Mouse (Mus musculus): Measurements from ENCODE around the gene Usp3. TPM values are rescaled to one million over a fixed set of nuclear protein-coding genes. Genes with fewer than 3 reads are reported as not detected.
A peak's percentile ranks its signal among the peaks of the same experiment; 100 is the strongest.

The Usp3 gene
- polyA plus RNA-seq, 1 experiment from 2014 or later: 42.7 TPM

DNA sequence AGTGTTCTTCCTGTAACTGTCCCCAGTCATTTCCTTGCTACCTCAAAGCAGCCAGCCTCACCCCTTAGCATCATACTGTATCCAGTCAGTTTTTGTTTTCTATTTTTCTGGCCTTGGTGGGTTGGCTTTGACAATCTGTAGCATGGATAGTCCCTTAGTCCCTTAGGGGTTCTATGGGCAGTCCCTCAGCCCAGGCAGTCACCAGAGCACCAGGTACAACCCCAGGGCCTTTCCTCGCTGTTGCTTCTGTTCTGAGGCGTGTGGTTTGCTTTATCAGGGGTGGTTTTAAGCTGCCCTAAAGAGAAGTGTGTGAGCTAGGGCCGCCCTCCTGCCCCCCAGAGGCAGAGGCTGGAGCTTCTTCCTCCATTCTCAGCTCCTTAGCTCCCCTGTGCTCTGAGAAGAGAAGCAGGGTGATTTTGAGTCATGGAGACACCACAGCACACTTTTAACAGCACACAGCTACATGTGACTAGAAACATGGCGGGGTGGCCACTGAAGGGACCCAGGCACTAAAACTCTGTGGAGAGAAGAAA, 89.0 kb downstream of the Usp3 start:
- Histone ChIP-seq H3K36me3 (ENCODE audit: control insufficient read depth, insufficient read depth) (peaks cover 23% of the 10 kb centered on the region), H3K27ac (ENCODE audit: low read length) (0 out of 2 replicates have a peak overlapping the region, but pooled peaks have one; percentile 29)
- 85% methylated on average over 4 of the region's 4 CpGs for WGBS

DNA sequence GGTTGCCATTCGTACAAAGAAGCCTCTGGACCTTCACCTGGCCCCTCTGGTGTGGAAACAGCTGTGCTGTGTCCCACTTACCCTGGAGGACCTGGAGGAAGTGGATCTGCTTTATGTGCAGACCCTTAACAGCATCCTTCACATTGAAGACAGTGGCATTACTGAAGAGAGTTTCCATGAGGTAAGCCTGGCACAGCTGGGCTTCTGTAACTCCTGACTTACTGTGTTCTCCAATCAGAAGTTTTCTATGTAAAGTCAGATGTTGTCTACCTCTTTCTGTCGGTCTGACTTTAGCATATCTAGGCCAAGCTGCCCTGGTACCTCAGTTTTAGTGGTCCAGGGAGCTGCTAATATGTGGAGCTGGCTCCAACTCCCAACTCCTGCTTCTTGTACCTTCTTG, 91.7 kb downstream of the Usp3 start:
- Histone ChIP-seq H3K36me3 (ENCODE audit: control insufficient read depth, insufficient read depth) (peaks cover 34% of the 10 kb centered on the region), H3K4me3 (ENCODE audit: low read length) (no peak overlapping the region), H3K27me3 (ENCODE audit: control insufficient read depth, insufficient read depth, low read length) (no peaks in the 10 kb centered on the region), H3K4me1 (ENCODE audit: control insufficient read depth, insufficient read depth, low read length) (no peaks in the 10 kb centered on the region), H3K9me3 (replicated peaks; ENCODE audit: control insufficient read depth, low read length) (no peaks in the 10 kb centered on the region), H3K9ac (ENCODE audit: low read length) (no peak overlapping the region), H3K27ac (ENCODE audit: low read length) (no peak overlapping the region), H3K4me2 (ENCODE audit: low read depth, low read length) (no peak overlapping the region)
- ATAC-seq (replicated peaks; ENCODE audit: extremely low read depth, insufficient read depth, low FRiP score): no peak
- 74% methylated on average over 2 of the region's 2 CpGs for WGBS

More for the DNA sequence above, 89.0 kb downstream of the Usp3 start:
- no peaks in the 10 kb centered on the region for H3K4me1 ChIP-seq (ENCODE audit: control insufficient read depth, insufficient read depth, low read length)
- no peak for ATAC-seq (replicated peaks; ENCODE audit: extremely low read depth, insufficient read depth, low FRiP score)
- H3K9ac ChIP-seq (ENCODE audit: low read length): no peak overlapping the region
- no peaks in the 10 kb centered on the region for H3K9me3 ChIP-seq (replicated peaks; ENCODE audit: control insufficient read depth, low read length)
- H3K4me3 ChIP-seq (ENCODE audit: low read length): no peak overlapping the region
- H3K4me2 ChIP-seq (ENCODE audit: low read depth, low read length): no peak overlapping the region
- no peaks in the 10 kb centered on the region for H3K27me3 ChIP-seq (ENCODE audit: control insufficient read depth, insufficient read depth, low read length)

DNA sequence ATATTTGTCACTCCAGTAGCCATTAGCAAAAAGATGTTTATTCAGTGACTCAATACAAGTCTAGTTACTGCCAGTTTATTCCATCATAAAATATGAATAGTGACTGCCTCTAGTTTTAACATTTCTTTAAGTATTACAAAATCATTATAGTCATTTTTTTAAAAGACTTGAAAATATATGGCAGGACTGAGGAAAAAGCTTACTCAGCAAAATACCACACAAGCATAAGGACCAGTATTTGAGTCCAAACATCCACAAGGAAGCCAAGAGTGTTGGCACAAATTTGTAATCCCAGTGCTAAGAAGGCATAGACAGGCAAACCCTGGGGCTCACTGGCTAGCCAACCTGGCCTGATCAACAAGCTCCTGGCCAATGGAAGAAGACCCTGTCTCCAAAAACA, 99.0 kb downstream of the Usp3 start:
- no peak for ATAC-seq (replicated peaks; ENCODE audit: extremely low read depth, insufficient read depth, low FRiP score)
- no peaks in the 10 kb centered on the region for H3K9me3 ChIP-seq (replicated peaks; ENCODE audit: control insufficient read depth, low read length)
- H3K27me3 ChIP-seq (ENCODE audit: control insufficient read depth, insufficient read depth, low read length): no peaks in the 10 kb centered on the region
- H3K36me3 ChIP-seq (ENCODE audit: control insufficient read depth, insufficient read depth): peaks cover 52% of the 10 kb centered on the region
- H3K4me1 ChIP-seq (ENCODE audit: control insufficient read depth, insufficient read depth, low read length): no peaks in the 10 kb centered on the region
- H3K27ac ChIP-seq (ENCODE audit: low read length): no peak overlapping the region
- H3K4me3 ChIP-seq (ENCODE audit: low read length): no peak overlapping the region
- no peak overlapping the region for H3K4me2 ChIP-seq (ENCODE audit: low read depth, low read length)
- H3K9ac ChIP-seq (ENCODE audit: low read length): no peak overlapping the region

DNA sequence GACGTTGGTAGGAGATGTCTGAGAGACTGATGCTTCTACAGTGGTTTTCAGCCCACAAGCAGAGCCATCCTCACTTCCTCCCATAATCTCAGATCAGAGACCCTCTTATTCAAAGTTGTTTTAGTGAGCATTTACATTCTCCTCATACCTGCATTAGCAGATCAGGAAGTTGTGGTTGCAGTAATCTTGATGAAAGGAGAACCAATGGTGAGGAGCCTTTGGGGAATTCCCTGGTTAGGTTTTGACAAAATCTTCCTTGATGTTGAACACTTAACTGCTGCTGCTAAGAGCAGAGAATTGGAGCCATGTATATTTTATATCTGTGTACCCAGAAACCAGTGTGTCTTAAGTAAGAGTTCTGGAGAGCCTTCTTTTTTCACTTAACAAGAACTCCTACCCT, 100.6 kb downstream of the Usp3 start:
- 93% methylated on average over 1 of the region's 1 CpGs for WGBS
- H3K27ac ChIP-seq (ENCODE audit: low read length): no peak overlapping the region
- peaks cover 57% of the 10 kb centered on the region for H3K36me3 ChIP-seq (ENCODE audit: control insufficient read depth, insufficient read depth)
- H3K9ac ChIP-seq (ENCODE audit: low read length): no peak overlapping the region
- no peak overlapping the region for H3K4me3 ChIP-seq (ENCODE audit: low read length)
- ATAC-seq (replicated peaks; ENCODE audit: extremely low read depth, insufficient read depth, low FRiP score): no peak
- no peaks in the 10 kb centered on the region for H3K27me3 ChIP-seq (ENCODE audit: control insufficient read depth, insufficient read depth, low read length)
- H3K9me3 ChIP-seq (replicated peaks; ENCODE audit: control insufficient read depth, low read length): no peaks in the 10 kb centered on the region
- H3K4me2 ChIP-seq (ENCODE audit: low read depth, low read length): no peak overlapping the region
- no peaks in the 10 kb centered on the region for H3K4me1 ChIP-seq (ENCODE audit: control insufficient read depth, insufficient read depth, low read length)

DNA sequence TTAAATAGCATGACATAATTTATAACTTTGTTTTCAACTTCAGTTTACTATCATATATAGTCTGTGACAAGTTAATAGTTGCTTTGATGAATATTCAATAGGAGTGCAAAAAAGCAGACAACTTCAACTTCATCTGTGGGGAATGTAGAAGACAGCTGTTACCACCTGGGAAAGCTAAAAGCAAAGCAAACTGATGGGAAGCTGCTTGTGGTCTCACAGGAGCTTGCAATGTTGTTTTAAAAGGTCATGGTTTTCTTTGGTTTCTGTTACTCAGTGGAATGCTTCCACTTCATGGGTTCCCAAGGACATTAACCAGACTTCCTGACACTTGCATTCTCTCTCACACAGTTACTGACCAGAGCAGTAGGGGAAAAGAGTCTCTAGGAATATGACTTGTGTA, 104.2 kb downstream of the Usp3 start:
- no peak for ATAC-seq (replicated peaks; ENCODE audit: extremely low read depth, insufficient read depth, low FRiP score)
- H3K4me1 ChIP-seq (ENCODE audit: control insufficient read depth, insufficient read depth, low read length): no peaks in the 10 kb centered on the region
- no peaks in the 10 kb centered on the region for H3K27me3 ChIP-seq (ENCODE audit: control insufficient read depth, insufficient read depth, low read length)
- H3K9me3 ChIP-seq (replicated peaks; ENCODE audit: control insufficient read depth, low read length): no peaks in the 10 kb centered on the region
- no peak overlapping the region for H3K27ac ChIP-seq (ENCODE audit: low read length)
- no peak overlapping the region for H3K9ac ChIP-seq (ENCODE audit: low read length)
- H3K4me2 ChIP-seq (ENCODE audit: low read depth, low read length): no peak overlapping the region
- peaks cover 61% of the 10 kb centered on the region for H3K36me3 ChIP-seq (ENCODE audit: control insufficient read depth, insufficient read depth)
- H3K4me3 ChIP-seq (ENCODE audit: low read length): no peak overlapping the region

DNA sequence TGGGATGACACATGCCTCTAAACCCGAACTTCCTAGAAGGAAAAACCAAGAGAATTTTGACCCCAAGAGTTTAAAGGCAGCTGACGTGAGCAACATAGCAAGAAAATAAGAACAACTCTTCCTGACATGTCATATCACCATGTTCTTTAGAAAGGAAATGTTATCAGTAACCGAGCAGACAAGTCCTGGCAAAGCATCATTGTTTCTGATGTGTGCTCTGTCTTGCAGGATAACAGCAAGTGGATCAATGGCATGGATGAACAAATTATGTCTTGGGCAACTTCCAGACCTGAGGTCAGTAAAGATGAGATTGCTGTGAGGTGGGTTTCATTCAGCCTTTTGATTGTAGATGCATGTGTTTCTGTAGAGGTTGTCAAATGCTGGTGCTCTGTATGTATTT, 109.5 kb downstream of the Usp3 start:
- ATAC-seq (replicated peaks; ENCODE audit: extremely low read depth, insufficient read depth, low FRiP score): no peak
- Histone ChIP-seq H3K4me1 (ENCODE audit: control insufficient read depth, insufficient read depth, low read length) (no peaks in the 10 kb centered on the region), H3K9me3 (replicated peaks; ENCODE audit: control insufficient read depth, low read length) (no peaks in the 10 kb centered on the region), H3K36me3 (ENCODE audit: control insufficient read depth, insufficient read depth) (peaks cover 48% of the 10 kb centered on the region), H3K27ac (ENCODE audit: low read length) (no peak overlapping the region), H3K9ac (ENCODE audit: low read length) (no peak overlapping the region), H3K27me3 (ENCODE audit: control insufficient read depth, insufficient read depth, low read length) (no peaks in the 10 kb centered on the region), H3K4me2 (ENCODE audit: low read depth, low read length) (no peak overlapping the region), H3K4me3 (ENCODE audit: low read length) (no peak overlapping the region)
- WGBS: 77% methylated on average over 3 of the region's 3 CpGs

DNA sequence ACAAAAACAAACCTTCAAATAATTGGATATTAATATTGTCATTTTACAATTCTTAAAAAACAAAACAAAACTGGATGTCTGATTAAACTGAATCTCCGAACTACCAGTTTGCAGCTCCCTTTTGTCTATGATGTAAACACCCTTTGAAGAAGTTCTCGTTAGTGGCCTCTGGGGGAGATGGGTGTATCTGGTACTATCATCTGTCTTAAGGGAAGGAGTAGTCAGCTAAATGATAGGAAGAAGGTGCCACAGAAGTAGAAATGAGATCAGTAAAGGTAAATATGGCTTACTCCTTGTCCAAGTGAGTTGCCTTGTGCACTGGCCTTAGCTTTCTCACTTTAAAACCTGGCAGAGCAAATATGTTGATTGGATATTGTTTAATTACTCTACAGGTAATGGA, 115.2 kb downstream of the Usp3 start:
- Histone ChIP-seq H3K4me1 (ENCODE audit: control insufficient read depth, insufficient read depth, low read length) (no peaks in the 10 kb centered on the region), H3K27ac (ENCODE audit: low read length) (no peak overlapping the region), H3K27me3 (ENCODE audit: control insufficient read depth, insufficient read depth, low read length) (no peaks in the 10 kb centered on the region), H3K9me3 (replicated peaks; ENCODE audit: control insufficient read depth, low read length) (no peaks in the 10 kb centered on the region), H3K4me3 (ENCODE audit: low read length) (no peak overlapping the region), H3K36me3 (ENCODE audit: control insufficient read depth, insufficient read depth) (peaks cover 33% of the 10 kb centered on the region), H3K9ac (ENCODE audit: low read length) (no peak overlapping the region), H3K4me2 (ENCODE audit: low read depth, low read length) (no peak overlapping the region)
- no peak for ATAC-seq (replicated peaks; ENCODE audit: extremely low read depth, insufficient read depth, low FRiP score)
- WGBS: 77% methylated on average over 2 of the region's 2 CpGs

DNA sequence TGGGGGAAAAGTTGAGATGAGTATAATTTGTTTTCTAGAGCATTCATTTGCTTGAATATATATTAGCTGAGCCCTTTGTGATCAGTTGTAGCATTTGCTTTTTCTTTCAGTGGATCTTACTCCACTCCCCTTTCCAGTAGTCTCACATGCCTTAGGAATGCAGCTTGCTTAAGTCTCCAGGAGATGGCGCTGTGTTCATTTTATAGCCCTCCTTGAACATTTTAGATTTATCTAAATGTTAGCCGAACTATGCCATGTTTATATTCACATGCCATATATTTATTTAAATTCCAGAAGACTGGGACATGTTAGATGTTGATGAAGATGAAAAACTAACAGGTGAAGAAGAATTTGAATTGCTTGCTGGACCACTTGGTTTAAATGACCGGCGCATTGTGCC, 127.9 kb downstream of the Usp3 start:
- 59% methylated on average over 4 of the region's 4 CpGs for WGBS

More for the DNA sequence above, 127.9 kb downstream of the Usp3 start:
- no peak overlapping the region for H3K4me3 ChIP-seq (ENCODE audit: low read length)
- no peak for ATAC-seq (replicated peaks; ENCODE audit: extremely low read depth, insufficient read depth, low FRiP score)
- no peaks in the 10 kb centered on the region for H3K4me1 ChIP-seq (ENCODE audit: control insufficient read depth, insufficient read depth, low read length)
- no peak overlapping the region for H3K4me2 ChIP-seq (ENCODE audit: low read depth, low read length)
- no peaks in the 10 kb centered on the region for H3K9me3 ChIP-seq (replicated peaks; ENCODE audit: control insufficient read depth, low read length)
- no peak overlapping the region for H3K9ac ChIP-seq (ENCODE audit: low read length)
- H3K27ac ChIP-seq (ENCODE audit: low read length): no peak overlapping the region
- H3K36me3 ChIP-seq (ENCODE audit: control insufficient read depth, insufficient read depth): peaks cover 33% of the 10 kb centered on the region
- no peaks in the 10 kb centered on the region for H3K27me3 ChIP-seq (ENCODE audit: control insufficient read depth, insufficient read depth, low read length)
